Mouse (Mus musculus) erythroblast, embryonic 14.5 days (primary cell): ENCODE measurements around the gene Pofut2. TPM values are rescaled to one million over a fixed set of nuclear protein-coding genes. Genes with fewer than 3 reads are reported as not detected.

Experiments used
- H3K27me3 ChIP-seq: 2 replicates; pipeline ENCODE4 v1.6.1; 2012; ENCODE audit warnings: inconsistent platforms; ENCODE audit not compliant: control insufficient read depth
- H3K36me3 ChIP-seq: 2 replicates; pipeline ENCODE4 v1.6.1; 2012; ENCODE audit warnings: mild to moderate bottlenecking, inconsistent platforms; ENCODE audit not compliant: control insufficient read depth
- H3K4me1 ChIP-seq: 2 replicates; pipeline ENCODE4 v1.6.1; 2012; ENCODE audit warnings: inconsistent platforms; ENCODE audit not compliant: control insufficient read depth
- H3K4me3 ChIP-seq: replicated peaks from 2 replicates; pipeline ENCODE3; 2012; ENCODE audit warnings: moderate library complexity, mild to moderate bottlenecking, inconsistent platforms
- H3K9me3 ChIP-seq: 2 replicates; pipeline ENCODE4 v1.6.1; 2012; ENCODE audit warnings: low read length, inconsistent platforms, mixed read lengths; ENCODE audit not compliant: control insufficient read depth
- GATA1 ChIP-seq: IDR thresholded peaks from 2 replicates; pipeline ENCODE4 v1.6.1; 2012; ENCODE audit warnings: low read length, inconsistent platforms, mixed read lengths
- TAL1 ChIP-seq: IDR thresholded peaks from 3 replicates; pipeline ENCODE4 v1.6.1; 2012; ENCODE audit warnings: low read length, inconsistent platforms, mixed read lengths
- polyA plus RNA-seq: library from polyadenylated mRNA; stranded (reverse); fragments of >175 nt; gene quantifications from 2 replicates; pipeline ENCODE4 v1.2.3, GENCODE M21; 2012

Gene Pofut2
- polyA plus RNA-seq, 1 experiment: 5.0 TPM

- Histone ChIP-seq H3K4me3 (no peak overlapping the region), H3K36me3 (no peaks in the 10 kb centered on the region), H3K27me3 (peaks cover 9% of the 10 kb centered on the region), H3K4me1 (peaks cover 22% of the 10 kb centered on the region), H3K9me3 (no peaks in the 10 kb centered on the region)
- TF ChIP-seq GATA1 (no peak), TAL1 (no peak)
These were observed 16.1 kb upstream of the Pofut2 start for GRCm38 (mm10) chr10:77242871-77243270.

- TF ChIP-seq GATA1 (no peak), TAL1 (no peak)
- Histone ChIP-seq H3K9me3 (no peaks in the 10 kb centered on the region), H3K36me3 (no peaks in the 10 kb centered on the region), H3K27me3 (peaks cover 9% of the 10 kb centered on the region), H3K4me1 (peaks cover 17% of the 10 kb centered on the region), H3K4me3 (no peak overlapping the region)
These were observed 15.4 kb upstream of the Pofut2 start for GRCm38 (mm10) chr10:77243572-77244161.

GRCm38 (mm10) chr10:77244777-77245176, 14.2 kb upstream of the Pofut2 start:
- Histone ChIP-seq H3K4me3 (no peak overlapping the region), H3K36me3 (no peaks in the 10 kb centered on the region), H3K27me3 (peaks cover 9% of the 10 kb centered on the region), H3K9me3 (no peaks in the 10 kb centered on the region), H3K4me1 (peaks cover 13% of the 10 kb centered on the region)
- no peak for TF ChIP-seq GATA1
- no peak for TF ChIP-seq TAL1

- H3K4me1 ChIP-seq: peaks cover 16% of the 10 kb centered on the region
- H3K27me3 ChIP-seq: peaks cover 15% of the 10 kb centered on the region
- H3K4me3 ChIP-seq: no peak overlapping the region
- 0 out of 2 replicates have a peak, but pooled peaks cover 2% of the 10 kb centered on the region for H3K9me3 ChIP-seq
- TF ChIP-seq GATA1: no peak
- TF ChIP-seq TAL1: no peak
- H3K36me3 ChIP-seq: no peaks in the 10 kb centered on the region
These were observed 12.0 kb upstream of the Pofut2 start for GRCm38 (mm10) chr10:77247048-77247447.

GRCm38 (mm10) chr10:77247707-77248106, 11.3 kb upstream of the Pofut2 start:
- Histone ChIP-seq H3K9me3 (0 out of 2 replicates have a peak, but pooled peaks cover 2% of the 10 kb centered on the region), H3K36me3 (no peaks in the 10 kb centered on the region), H3K4me1 (peaks cover 22% of the 10 kb centered on the region), H3K27me3 (peaks cover 15% of the 10 kb centered on the region), H3K4me3 (no peak overlapping the region)
- TF ChIP-seq GATA1 (no peak), TAL1 (no peak)

- Histone ChIP-seq H3K36me3 (no peaks in the 10 kb centered on the region), H3K4me3 (no peak overlapping the region), H3K9me3 (0 out of 2 replicates have a peak, but pooled peaks cover 2% of the 10 kb centered on the region), H3K27me3 (peaks cover 18% of the 10 kb centered on the region), H3K4me1 (peaks cover 23% of the 10 kb centered on the region)
- TF ChIP-seq TAL1: no peak
These were observed 7.7 kb upstream of the Pofut2 start for GRCm38 (mm10) chr10:77251223-77251783.

- Histone ChIP-seq H3K36me3 (no peaks in the 10 kb centered on the region), H3K9me3 (0 out of 2 replicates have a peak, but pooled peaks cover 2% of the 10 kb centered on the region), H3K4me1 (peaks cover 23% of the 10 kb centered on the region), H3K27me3 (peaks cover 15% of the 10 kb centered on the region), H3K4me3 (no peak overlapping the region)
- TF ChIP-seq TAL1: no peak
- TF ChIP-seq GATA1: no peak
These were observed 7.1 kb upstream of the Pofut2 start for GRCm38 (mm10) chr10:77251784-77252539.

- Histone ChIP-seq H3K4me1 (peaks cover 28% of the 10 kb centered on the region), H3K36me3 (no peaks in the 10 kb centered on the region)
- TF ChIP-seq TAL1: no peak
- TF ChIP-seq GATA1: no peak
These were observed 6.2 kb upstream of the Pofut2 start for GRCm38 (mm10) chr10:77252790-77253189.

GRCm38 (mm10) chr10:77255231-77255630, 3.8 kb upstream of the Pofut2 start:
- H3K27me3 ChIP-seq: peaks cover 20% of the 10 kb centered on the region
- 0 out of 2 replicates have a peak, but pooled peaks cover 2% of the 10 kb centered on the region for H3K9me3 ChIP-seq
- no peak overlapping the region for H3K4me3 ChIP-seq
- H3K36me3 ChIP-seq: no peaks in the 10 kb centered on the region; the same call in 1 of the 2 replicates
- H3K4me1 ChIP-seq: peaks cover 43% of the 10 kb centered on the region
- no peak for TF ChIP-seq GATA1
- TF ChIP-seq TAL1: no peak

More at GRCm38 (mm10) chr10:77252790-77253189, 6.2 kb upstream of the Pofut2 start:
- Histone ChIP-seq H3K4me3 (no peak overlapping the region), H3K27me3 (peaks cover 20% of the 10 kb centered on the region), H3K9me3 (0 out of 2 replicates have a peak, but pooled peaks cover 2% of the 10 kb centered on the region)
